Mouse (Mus musculus): ENCODE data around the gene Zkscan14. TPM values are rescaled to one million over a fixed set of nuclear protein-coding genes. Genes with fewer than 3 reads are reported as not detected.

The Zkscan14 gene
- total and polyA plus RNA-seq, 3 experiments: 6.7 to 7.5 TPM; not detected in 1

DNA sequence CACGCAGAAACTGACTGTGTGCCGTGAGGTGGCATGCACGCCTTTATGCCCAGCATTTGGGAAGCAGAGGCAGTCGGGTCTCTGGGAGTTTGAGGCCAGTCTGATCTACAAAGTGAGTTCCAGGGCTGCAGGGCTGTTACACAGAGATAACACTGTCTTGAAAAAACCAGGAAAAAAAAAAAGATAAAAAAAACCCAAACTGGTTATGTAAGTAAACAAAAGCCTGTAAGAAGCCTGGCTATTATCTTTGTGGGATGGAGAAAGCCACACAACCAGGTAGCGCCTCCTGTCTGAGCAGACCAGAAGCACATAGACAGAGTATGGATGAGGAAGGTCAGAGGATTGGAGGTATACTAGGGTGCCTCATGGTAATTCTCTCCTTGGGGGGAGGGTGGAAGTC lies 49.0 kb downstream of the Zkscan14 start (continued):
- TF ChIP-seq TBP (IDR thresholded peaks at IDR 0.05; ENCODE audit: low read depth, low read length) (no peak), USF1 (IDR thresholded peaks at IDR 0.05; ENCODE audit: low read depth, low read length) (no peak), NELFE (IDR thresholded peaks at IDR 0.05; ENCODE audit: low read depth, low read length) (no peak), MAZ (IDR thresholded peaks at IDR 0.05; ENCODE audit: low read depth, low read length) (no peak), CTCF (IDR thresholded peaks at IDR 0.05 in 2 of 3, conservative IDR thresholded peaks at IDR 0.05 in 1 of 3; ENCODE audit: control insufficient read depth in 1 of 3, insufficient read depth in 1 of 3, low read depth in 2 of 3, low read length in 3 of 3, poor library complexity in 1 of 3, severe bottlenecking in 1 of 3) (no peak), HCFC1 (IDR thresholded peaks at IDR 0.05; ENCODE audit: low read depth, low read length) (no peak), CHD2 (IDR thresholded peaks at IDR 0.05; ENCODE audit: low read length) (no peak), CHD1 (IDR thresholded peaks at IDR 0.05; ENCODE audit: low read depth, low read length) (no peak), RCOR1 (IDR thresholded peaks at IDR 0.05; ENCODE audit: low read depth, low read length) (no peak), RAD21 (IDR thresholded peaks at IDR 0.05; ENCODE audit: low read depth, low read length) (no peak), KAT2A (conservative IDR thresholded peaks at IDR 0.05; ENCODE audit: low read depth, low read length) (no peak), NRF1 (IDR thresholded peaks at IDR 0.05; ENCODE audit: insufficient read depth, low read depth, low read length, poor library complexity, severe bottlenecking) (no peak), SIN3A (IDR thresholded peaks at IDR 0.05; ENCODE audit: low read length) (0 out of 2 replicates have a peak, but pooled peaks have one; percentile 38), ZKSCAN1 (IDR thresholded peaks at IDR 0.05; ENCODE audit: low read depth, low read length) (no peak; the same call in 1 of the 2 replicates), MYB (IDR thresholded peaks at IDR 0.05; ENCODE audit: low read depth, low read length) (no peak), JUND (IDR thresholded peaks at IDR 0.05; ENCODE audit: low read depth, low read length) (no peak), ELF1 (IDR thresholded peaks at IDR 0.05; ENCODE audit: low read depth, low read length) (no peak), MAFK (IDR thresholded peaks at IDR 0.05; ENCODE audit: borderline replicate concordance, low read depth, low read length) (no peak), E2F4 (IDR thresholded peaks at IDR 0.05; ENCODE audit: borderline replicate concordance, low read depth, low read length) (no peak), MYC (IDR thresholded peaks at IDR 0.05; ENCODE audit: low read depth, low read length) (no peak)

DNA sequence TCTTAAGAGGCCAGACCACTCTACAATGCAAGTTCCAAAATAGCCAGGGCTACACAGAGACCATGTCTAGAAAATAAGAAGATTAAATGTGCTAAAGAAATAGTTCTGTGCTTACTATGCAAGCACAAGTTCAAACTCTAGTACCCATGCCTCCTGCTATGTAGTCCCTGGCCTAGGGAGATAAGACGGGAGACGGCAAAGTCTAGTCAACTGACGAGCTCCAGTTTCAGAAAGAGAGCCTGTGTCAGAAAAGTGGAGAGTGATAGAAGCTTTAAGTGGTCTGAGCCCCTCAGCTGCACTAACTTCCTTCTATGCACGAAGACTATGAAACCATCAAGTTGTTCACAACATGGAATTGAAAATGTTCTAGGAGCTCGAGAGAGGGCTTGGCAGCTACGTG lies 52.4 kb downstream of the Zkscan14 start:
- TF ChIP-seq TAL1 (IDR thresholded peaks at IDR 0.05; ENCODE audit: low read length): peak; percentile 72
- 0 out of 2 replicates have a peak, but pooled peaks have one; percentile 36 for TF ChIP-seq TCF12 (IDR thresholded peaks at IDR 0.05; ENCODE audit: low read depth, low read length)
- TF ChIP-seq ZMIZ1 (IDR thresholded peaks at IDR 0.05; ENCODE audit: low read depth, low read length): no peak
- TF ChIP-seq SIN3A (IDR thresholded peaks at IDR 0.05; ENCODE audit: low read length): 0 out of 2 replicates have a peak, but pooled peaks have one; percentile 28
- no peak for TF ChIP-seq MEF2A (IDR thresholded peaks at IDR 0.05; ENCODE audit: extremely low read depth, insufficient replicate concordance, low read depth, low read length, poor library complexity, severe bottlenecking)
- TF ChIP-seq GATA1 (IDR thresholded peaks at IDR 0.05; ENCODE audit: low read depth, low read length): peak; percentile 70
- TF ChIP-seq ZNF384 (IDR thresholded peaks at IDR 0.05; ENCODE audit: low read depth, low read length): no peak
- TF ChIP-seq EP300 (IDR thresholded peaks at IDR 0.05; ENCODE audit: low read depth in 1 of 2, low read length in 2 of 2): peak in 1 of 2 experiments; percentile 58; a peak in 2 of 4 replicates
- no peak for TF ChIP-seq ZC3H11A (IDR thresholded peaks at IDR 0.05; ENCODE audit: low read depth, low read length)
- TF ChIP-seq CHD2 (IDR thresholded peaks at IDR 0.05; ENCODE audit: low read length): no peak
- 0 out of 2 replicates have a peak, but pooled peaks have one; percentile 25 for TF ChIP-seq POLR2AphosphoS2 (IDR thresholded peaks at IDR 0.05; ENCODE audit: low read length)
- Histone ChIP-seq H3K36me3 (ENCODE audit: control insufficient read depth in 1 of 2, insufficient read depth in 2 of 2, low read length in 2 of 2) (peaks cover 8 to 17% of the 10 kb centered on the region in 2 experiments), H3K9ac (ENCODE audit: control insufficient read depth, low read depth, low read length, poor library complexity, severe bottlenecking) (no peak overlapping the region), H3K79me2 (ENCODE audit: control insufficient read depth, insufficient read depth, low read length, poor library complexity) (no peaks in the 10 kb centered on the region), H3K4me3 (ENCODE audit: control insufficient read depth in 1 of 2, insufficient read depth in 1 of 2, low read depth in 2 of 2, low read length in 2 of 2) (no peak overlapping the region), H3K27ac (ENCODE audit: control insufficient read depth, low read depth, low read length) (peak overlapping the region; percentile 45), H3K9me3 (replicated peaks; ENCODE audit: insufficient read depth, low read length) (no peaks in the 10 kb centered on the region), H3K4me1 (ENCODE audit: control insufficient read depth in 1 of 2, insufficient read depth in 2 of 2, low read length in 2 of 2) (peaks cover 4% of the 10 kb centered on the region in 2 experiments), H3K27me3 (ENCODE audit: control insufficient read depth in 1 of 2, insufficient read depth in 2 of 2, low read length in 2 of 2) (no peaks in the 10 kb centered on the region)
- DNase-seq (ENCODE audit: low read depth, low spot score): peak; percentile 76

Data from MEL (cell line).